Mouse (Mus musculus) cortical plate, adult 2 months (tissue): Measurements from ENCODE around the gene Wnt10b.

ENCODE experiments used
- CTCF ChIP-seq: fragments of 200-500 bp; IDR thresholded peaks from 2 replicates; pipeline ENCODE4 v1.5.1; 2011; ENCODE audit warnings: mild to moderate bottlenecking, control low read depth, low read length; ENCODE audit not compliant: insufficient read depth; ENCODE audit errors: extremely low read depth
- POLR2A ChIP-seq: fragments of 200-500 bp; IDR thresholded peaks from 2 replicates; pipeline ENCODE4 v1.6.1; 2011; ENCODE audit warnings: mild to moderate bottlenecking, low read length, control low read depth; ENCODE audit not compliant: insufficient read depth; ENCODE audit errors: extremely low read depth

DNA sequence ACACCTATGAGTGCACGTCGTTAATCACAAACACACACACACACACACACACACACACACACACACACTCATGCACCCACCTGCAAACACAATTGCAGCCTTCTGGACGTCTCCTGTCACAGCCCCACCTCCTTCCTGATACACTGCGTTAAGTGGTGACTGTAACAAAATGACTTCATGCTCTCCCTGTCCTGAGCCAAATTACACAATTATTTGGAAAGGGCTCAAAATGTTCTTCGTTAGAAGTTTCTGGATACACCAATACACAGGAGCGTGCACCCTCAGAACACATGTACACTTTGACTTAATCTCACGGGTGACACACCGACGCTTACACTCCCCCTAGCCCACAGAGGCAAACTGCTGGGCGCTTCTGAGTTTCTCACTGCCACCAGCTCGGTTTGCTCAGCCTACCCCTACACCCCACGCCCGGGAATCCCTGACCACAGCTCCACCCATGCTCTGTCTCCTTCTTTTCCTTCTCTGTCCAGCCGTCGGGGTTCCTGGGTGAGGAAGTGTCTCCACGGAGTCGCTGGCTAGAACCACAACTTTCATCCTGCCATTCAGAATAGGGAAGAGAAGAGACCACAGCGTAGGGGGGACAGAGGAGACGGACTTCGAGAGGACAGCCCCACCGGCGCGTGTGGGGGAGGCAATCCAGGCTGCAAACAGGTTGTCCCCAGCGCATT, 11.2 kb upstream of the Wnt10b start:
- TF ChIP-seq CTCF, result no peak
- no peak for TF ChIP-seq POLR2A
